Mouse (Mus musculus): ENCODE measurements at regions not wholly inside any gene's neighbourhood (a gene's known extent, or its start where the extent isn't known, plus 50 kb on each side); places are given as distances from the start of the nearest gene placed in this dataset.

DNA sequence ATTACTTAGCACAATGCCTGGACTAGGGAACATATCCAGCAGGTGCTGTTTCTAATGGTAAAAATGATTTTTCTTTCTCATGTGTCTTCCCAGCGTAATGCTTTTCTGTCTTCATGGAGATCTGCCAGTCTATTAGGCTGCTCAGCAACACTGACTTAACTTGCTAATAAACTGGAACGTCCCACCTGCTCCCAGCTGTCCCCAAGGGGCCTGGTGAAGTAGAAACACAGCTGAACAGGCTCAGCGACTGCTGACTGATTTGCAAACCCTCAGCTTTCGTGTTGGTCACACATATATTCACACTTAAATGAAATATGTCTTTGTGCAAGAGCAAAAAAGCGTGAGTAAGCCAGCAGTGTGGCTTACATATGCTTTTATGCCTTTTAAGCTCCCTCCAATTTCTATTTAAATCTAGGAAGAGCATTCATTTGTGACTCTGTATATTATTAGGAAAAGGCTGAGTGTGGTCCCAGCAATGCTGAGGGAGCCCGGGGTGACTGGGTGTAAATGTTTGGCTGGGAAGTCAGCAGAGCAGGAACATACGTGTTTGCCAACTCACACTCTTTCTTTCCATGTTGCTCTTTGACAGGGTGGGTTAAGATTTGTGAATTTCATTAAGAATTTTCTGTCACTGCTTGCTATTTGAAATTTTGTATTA, 146.7 kb upstream of the Rgmb start:
- in situ Hi-C loops (cut with MboI; ENCODE audit: low pct_unique_long_range_greater_than_20kb): no loop called here
- TF ChIP-seq CTCF (IDR thresholded peaks at IDR 0.05): no peak
- POLR2A ChIA-PET: no interaction called here
- ATAC-seq: no peak
- CTCF ChIA-PET: no interaction called here
- no peaks in the 10 kb centered on the region for H3K27me3 ChIP-seq
- no peak for DNase-seq (ENCODE audit: low read depth, low spot score)

DNA sequence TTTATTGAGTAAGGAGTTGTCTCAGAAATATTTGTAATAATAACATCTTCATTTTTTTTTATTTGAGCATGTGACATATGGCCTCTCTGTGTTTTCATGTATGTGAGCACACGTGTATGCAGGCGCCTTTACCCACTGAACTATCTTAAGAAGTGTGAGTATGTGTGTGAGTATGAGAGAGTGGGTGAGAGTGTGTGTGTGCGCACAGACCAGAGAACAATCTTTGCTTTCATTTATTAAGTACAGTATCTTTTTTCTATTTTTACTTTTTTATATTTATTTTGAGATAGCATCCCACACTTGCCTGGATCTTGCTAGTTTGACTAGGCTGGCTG, 140.5 kb upstream of the Rgmb start:
- POLR2A ChIA-PET: no interaction called here
- no peak for TF ChIP-seq CTCF (IDR thresholded peaks at IDR 0.05)
- peaks cover 3% of the 10 kb centered on the region for H3K27me3 ChIP-seq
- CTCF ChIA-PET: no interaction called here
- no peak for ATAC-seq
- in situ Hi-C loops (cut with MboI; ENCODE audit: low pct_unique_long_range_greater_than_20kb): no loop called here
- no peak for DNase-seq (ENCODE audit: low read depth, low spot score)

DNA sequence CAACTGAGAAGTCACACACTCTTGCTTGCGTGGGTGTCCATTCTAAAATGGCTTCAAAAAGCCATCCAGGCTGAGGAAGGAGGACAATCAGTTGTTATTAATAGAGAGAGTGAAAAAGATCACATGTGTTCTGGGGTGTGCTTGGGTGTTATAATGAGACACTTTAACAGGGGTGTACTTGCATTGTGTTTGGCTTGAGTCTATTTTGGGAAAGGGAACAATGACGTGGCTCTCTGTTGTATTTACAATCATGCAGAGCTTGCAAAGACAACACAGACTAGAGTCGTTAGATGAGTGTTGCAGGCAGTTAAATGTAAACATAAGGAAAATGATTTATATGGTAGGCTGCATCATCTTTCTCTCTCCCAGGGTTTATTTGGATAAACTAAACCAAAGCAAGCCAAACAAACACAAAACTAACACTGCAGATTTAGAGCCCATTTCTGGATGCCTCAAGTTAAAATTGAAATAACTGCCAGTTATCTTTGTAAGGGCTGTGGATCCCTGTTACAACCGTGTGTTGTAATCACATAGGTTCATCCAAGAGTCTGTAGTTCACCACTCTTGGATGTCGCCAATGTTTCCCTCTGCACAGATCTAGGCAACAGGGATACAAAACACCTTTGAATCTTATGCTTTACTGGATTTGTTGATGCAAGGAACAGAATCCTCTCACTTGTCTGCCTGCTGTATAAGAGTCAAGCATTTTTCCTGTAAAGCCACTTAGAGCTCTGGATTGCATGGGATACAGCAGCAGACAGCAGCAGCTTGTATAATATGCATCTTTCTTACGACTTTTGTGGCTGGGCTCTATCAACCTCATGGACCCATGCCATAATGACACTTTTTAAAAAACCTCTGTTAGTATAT, 139.9 kb upstream of the Rgmb start:
- ChIA-PET CTCF (no interaction called here), POLR2A (no interaction called here)
- in situ Hi-C loops (cut with MboI; ENCODE audit: low pct_unique_long_range_greater_than_20kb): no loop called here
- peaks cover 3% of the 10 kb centered on the region for H3K27me3 ChIP-seq
- ATAC-seq: no peak
- DNase-seq (ENCODE audit: low read depth, low spot score): no peak
- no peak for TF ChIP-seq CTCF (IDR thresholded peaks at IDR 0.05)

DNA sequence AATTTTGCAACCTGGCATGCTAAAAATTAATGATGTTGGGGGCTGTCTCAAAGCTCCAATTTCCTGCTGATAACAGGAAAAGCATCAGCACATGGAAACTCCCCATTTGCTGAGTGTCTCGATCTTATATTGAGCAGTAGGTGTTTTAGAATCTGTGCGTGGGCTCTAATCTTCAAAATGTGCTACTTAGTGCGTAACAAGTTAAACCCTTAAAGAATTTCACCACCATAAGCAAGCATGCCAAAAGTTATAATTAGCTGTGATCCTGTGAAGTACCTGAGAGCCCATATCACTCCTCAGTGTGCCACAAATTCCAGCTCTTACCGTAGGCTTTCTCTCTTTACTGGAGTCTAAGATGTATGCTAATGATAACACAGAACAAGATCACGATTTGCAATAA, 137.5 kb upstream of the Rgmb start:
- DNase-seq (ENCODE audit: low read depth, low spot score) (no peak), ATAC-seq (no peak)
- in situ Hi-C loops (cut with MboI; ENCODE audit: low pct_unique_long_range_greater_than_20kb): no loop called here
- no peak for TF ChIP-seq CTCF (IDR thresholded peaks at IDR 0.05)
- peaks cover 3% of the 10 kb centered on the region for H3K27me3 ChIP-seq
- CTCF ChIA-PET: no interaction called here
- POLR2A ChIA-PET: no interaction called here

DNA sequence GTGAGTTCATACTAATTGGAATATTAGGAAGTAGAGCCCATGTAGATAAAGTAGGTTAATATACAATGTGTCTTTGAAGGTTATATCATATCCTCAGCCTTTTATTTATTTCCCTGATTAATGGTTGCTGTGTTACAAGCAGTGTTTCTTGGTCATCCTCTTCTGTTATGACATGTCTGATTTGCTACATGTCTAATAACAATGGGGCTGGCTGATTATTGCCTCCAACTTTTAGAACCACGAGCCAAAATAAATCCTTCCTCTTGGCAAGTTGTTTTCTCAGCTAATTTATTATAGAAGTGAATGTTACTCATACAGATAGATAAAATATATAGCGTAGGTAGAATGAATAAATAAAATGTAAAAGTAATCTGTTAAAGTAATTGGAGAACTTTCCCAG, 124.8 kb upstream of the Rgmb start:
- no peak for TF ChIP-seq CTCF (IDR thresholded peaks at IDR 0.05)
- POLR2A ChIA-PET: no interaction called here
- CTCF ChIA-PET: no interaction called here
- DNase-seq (ENCODE audit: low read depth, low spot score) (no peak), ATAC-seq (no peak)
- in situ Hi-C loops (cut with MboI; ENCODE audit: low pct_unique_long_range_greater_than_20kb): no loop called here
- peaks cover 3% of the 10 kb centered on the region for H3K27me3 ChIP-seq

DNA sequence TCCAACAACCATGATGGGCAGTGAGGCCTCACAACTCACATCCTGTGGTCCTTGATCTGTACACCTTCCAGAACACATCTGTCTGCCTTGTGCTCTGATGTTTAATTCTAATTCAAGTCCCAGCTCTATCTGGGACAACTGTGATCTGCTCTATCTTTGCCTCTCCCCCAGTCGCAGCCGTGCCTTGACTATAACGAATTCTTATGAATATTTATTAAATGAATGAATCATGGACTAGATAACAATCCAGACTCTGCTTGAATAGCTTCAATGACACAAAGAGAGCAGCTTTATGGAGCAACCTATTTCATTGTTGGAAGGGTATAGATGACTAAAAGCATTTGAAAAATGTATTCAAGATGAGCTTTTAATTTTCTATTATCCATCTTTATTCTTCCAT, 120.8 kb upstream of the Rgmb start:
- in situ Hi-C loops (cut with MboI; ENCODE audit: low pct_unique_long_range_greater_than_20kb): no loop called here
- POLR2A ChIA-PET: no interaction called here
- H3K27me3 ChIP-seq: peaks cover 3% of the 10 kb centered on the region
- no peak for ATAC-seq
- CTCF ChIA-PET: no interaction called here
- no peak for DNase-seq (ENCODE audit: low read depth, low spot score)
- TF ChIP-seq CTCF (IDR thresholded peaks at IDR 0.05): no peak

DNA sequence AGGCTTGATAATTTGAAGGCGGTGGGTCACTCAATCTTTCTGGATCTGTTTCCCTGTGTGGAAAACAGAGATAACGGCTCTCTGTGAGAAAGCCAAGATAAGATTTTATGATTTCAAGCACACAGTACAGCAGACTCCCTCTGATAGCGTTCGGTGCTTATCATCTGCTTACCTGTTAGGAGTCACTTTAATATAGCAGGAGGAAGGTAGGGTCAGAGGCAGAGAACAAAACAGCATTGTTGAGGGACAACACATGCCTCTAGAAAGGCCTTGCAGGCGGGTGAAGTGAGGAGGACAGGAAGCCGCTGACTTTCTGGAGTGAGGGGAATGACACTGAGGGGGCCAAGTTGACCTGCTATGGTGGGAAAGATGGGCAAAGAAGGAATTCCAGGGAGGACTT, 118.9 kb upstream of the Rgmb start:
- H3K27me3 ChIP-seq: peaks cover 3% of the 10 kb centered on the region
- in situ Hi-C loops (cut with MboI; ENCODE audit: low pct_unique_long_range_greater_than_20kb): no loop called here
- no peak for TF ChIP-seq CTCF (IDR thresholded peaks at IDR 0.05)
- DNase-seq (ENCODE audit: low read depth, low spot score): no peak
- POLR2A ChIA-PET: no interaction called here
- ATAC-seq: no peak
- CTCF ChIA-PET: interaction anchor here (1.0 kb wide), 1 partner anchor 250 kb away, joined by 3 read pairs; no protein-coding TSS in a partner anchor

DNA sequence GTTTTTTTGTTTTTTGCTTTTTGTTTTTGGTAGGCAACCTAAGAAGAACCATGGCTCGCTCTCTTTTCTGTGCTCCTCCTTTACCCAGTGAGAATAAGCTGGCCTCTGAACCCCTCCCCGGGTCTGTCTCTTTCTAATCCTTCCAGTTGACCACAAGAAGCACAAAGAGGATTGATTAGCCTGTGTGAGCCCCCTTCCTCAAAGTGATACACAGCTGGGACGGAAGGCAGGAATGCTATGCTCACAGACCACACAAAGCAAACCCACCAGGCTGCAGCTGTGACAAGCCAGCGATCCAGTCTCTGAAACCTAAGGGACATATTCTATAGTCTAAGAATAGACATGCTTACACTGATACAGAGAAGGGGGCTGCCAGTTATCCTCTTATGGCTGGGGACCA, 111.5 kb upstream of the Rgmb start:
- no peak for TF ChIP-seq CTCF (IDR thresholded peaks at IDR 0.05)
- ATAC-seq (no peak), DNase-seq (ENCODE audit: low read depth, low spot score) (no peak)
- POLR2A ChIA-PET: no interaction called here
- in situ Hi-C loops (cut with MboI; ENCODE audit: low pct_unique_long_range_greater_than_20kb): no loop called here
- H3K27me3 ChIP-seq: peaks cover 6% of the 10 kb centered on the region
- CTCF ChIA-PET: no interaction called here

DNA sequence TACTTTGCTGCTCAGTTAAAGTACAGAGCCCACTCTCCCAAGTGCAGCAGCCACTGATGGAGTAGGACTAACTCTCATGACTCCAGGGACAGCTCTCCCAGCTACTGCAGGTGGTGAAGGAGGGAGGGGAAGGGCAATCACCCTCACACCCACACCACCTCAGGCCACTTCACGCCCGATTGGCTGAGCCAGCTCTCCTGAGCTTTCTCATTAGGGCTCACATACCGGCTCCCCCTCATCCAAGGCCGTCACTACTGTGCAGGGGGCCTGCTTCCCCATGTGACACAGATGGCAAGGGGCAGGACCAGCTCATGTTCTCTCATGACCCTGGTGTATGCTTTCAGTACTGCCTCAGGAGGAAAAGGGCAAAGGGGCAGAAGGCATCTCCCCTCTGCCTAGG, 87.8 kb upstream of the Rgmb start:
- no peak for ATAC-seq

DNA sequence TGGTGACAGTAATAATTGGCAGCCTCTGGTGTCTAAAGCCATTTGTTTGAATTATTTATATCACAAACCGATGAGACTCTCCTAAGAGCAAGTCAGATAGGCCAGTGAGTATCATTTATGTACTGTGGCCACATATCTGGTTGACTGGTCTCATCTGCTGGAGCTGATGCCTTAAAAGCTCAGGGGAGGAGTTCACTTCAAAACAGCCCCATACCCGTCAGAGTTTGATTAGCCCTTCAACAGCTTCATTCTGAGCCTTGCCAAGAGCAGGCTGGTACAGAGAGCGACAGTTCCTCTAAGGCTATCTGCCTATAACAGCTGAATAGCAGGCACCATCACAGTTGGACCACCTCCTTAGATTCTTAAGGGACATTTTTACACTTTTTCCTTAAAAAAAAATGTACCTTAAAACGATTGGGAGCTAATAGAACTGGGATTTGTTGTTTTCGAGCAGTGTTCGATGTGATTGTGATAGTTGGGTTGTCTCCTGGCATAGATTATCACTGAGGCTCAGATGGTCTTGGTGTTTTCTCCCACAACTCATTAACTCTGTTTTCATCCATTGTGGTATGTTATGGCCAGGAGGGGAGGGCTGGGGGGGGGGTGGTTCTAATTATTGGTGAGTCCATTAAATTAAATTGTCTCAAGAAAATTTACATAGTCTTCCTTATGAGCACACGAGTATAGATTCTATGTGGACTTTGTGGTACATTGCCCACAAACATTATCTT, 68.0 kb upstream of the Rgmb start:
- no peak for ATAC-seq
- no peak for DNase-seq (ENCODE audit: low read depth, low spot score)
- no peak for TF ChIP-seq CTCF (IDR thresholded peaks at IDR 0.05)
- CTCF ChIA-PET: interaction anchor here (1.0 kb wide), 1 partner anchor 13 kb away, joined by 3 read pairs; no protein-coding TSS in a partner anchor
- in situ Hi-C loops (cut with MboI; ENCODE audit: low pct_unique_long_range_greater_than_20kb): no loop called here
- H3K27me3 ChIP-seq: peaks cover 7% of the 10 kb centered on the region
- POLR2A ChIA-PET: no interaction called here

More for the DNA sequence above, 87.8 kb upstream of the Rgmb start:
- ChIA-PET POLR2A (no interaction called here), CTCF (no interaction called here)
- DNase-seq (ENCODE audit: low read depth, low spot score): no peak
- in situ Hi-C loops (cut with MboI; ENCODE audit: low pct_unique_long_range_greater_than_20kb): no loop called here
- TF ChIP-seq CTCF (IDR thresholded peaks at IDR 0.05): no peak
- H3K27me3 ChIP-seq: no peaks in the 10 kb centered on the region

DNA sequence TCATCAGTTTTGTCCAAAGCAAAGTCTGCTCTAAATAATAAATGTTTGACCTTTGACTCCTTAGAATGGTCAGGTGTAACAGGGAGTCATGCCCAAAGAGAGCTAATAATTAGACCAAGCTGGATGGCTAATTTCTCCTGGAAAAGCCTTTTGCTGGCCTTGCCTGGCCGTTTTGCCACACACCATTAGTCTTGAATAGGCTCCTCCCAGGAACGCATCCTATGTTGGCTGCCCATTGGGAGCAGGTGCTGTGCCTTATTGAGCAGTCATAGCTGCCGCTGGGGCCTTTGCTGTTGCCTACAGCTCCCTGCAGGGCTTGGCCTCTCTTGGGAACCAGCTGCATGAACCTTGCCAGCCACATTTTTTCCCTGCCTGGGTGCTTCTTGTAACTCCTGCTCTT, 65.1 kb upstream of the Rgmb start:
- ChIA-PET POLR2A (no interaction called here), CTCF (interaction anchor here (1.2 to 1.4 kb wide), 2 partner anchors 9 to 14 kb away, joined by 3 to 4 read pairs; no protein-coding TSS in a partner anchor)
- in situ Hi-C loops (cut with MboI; ENCODE audit: low pct_unique_long_range_greater_than_20kb): no loop called here
- peaks cover 4% of the 10 kb centered on the region for H3K27me3 ChIP-seq
- ATAC-seq (no peak), DNase-seq (ENCODE audit: low read depth, low spot score) (no peak)
- no peak for TF ChIP-seq CTCF (IDR thresholded peaks at IDR 0.05)
